Mouse (Mus musculus): ENCODE data around the gene Ankrd63.

The Ankrd63 gene

GRCm38 (mm10) chr2:118703913-118704730, at the start of gene Ankrd63:
Gene Ankrd63, minus strand, starts transcription at chr2:118703963.
- DNase-seq = no peak

- DNase-seq = no peak
These were observed 49.0 kb upstream of the Ankrd63 start for GRCm38 (mm10) chr2:118752792-118753108.

- DNase-seq = peak; percentile 50
These were observed 48.4 kb upstream of the Ankrd63 start for GRCm38 (mm10) chr2:118751896-118752791.

GRCm38 (mm10) chr2:118750476-118750875, 46.7 kb upstream of the Ankrd63 start:
- no peak for DNase-seq

- DNase-seq = no peak
These were observed 45.6 kb upstream of the Ankrd63 start for GRCm38 (mm10) chr2:118749341-118749884.

GRCm38 (mm10) chr2:118747301-118747960, 43.7 kb upstream of the Ankrd63 start:
- DNase-seq = no peak

- peak; percentile 33 for DNase-seq
These were observed 42.4 kb upstream of the Ankrd63 start for GRCm38 (mm10) chr2:118745915-118746901.

GRCm38 (mm10) chr2:118745232-118745884, 41.6 kb upstream of the Ankrd63 start, which contains the start of gene Inafm2:
Gene Inafm2, plus strand, starts transcription at chr2:118745758.
- peak; percentile 93 for DNase-seq

GRCm38 (mm10) chr2:118744621-118745020, 40.9 kb upstream of the Ankrd63 start:
- no peak for DNase-seq

GRCm38 (mm10) chr2:118743261-118743943, 39.6 kb upstream of the Ankrd63 start:
- peak; percentile 71 for DNase-seq

- DNase-seq = no peak
These were observed 37.4 kb upstream of the Ankrd63 start for GRCm38 (mm10) chr2:118741183-118741582.

- no peak for DNase-seq
These were observed 36.6 kb upstream of the Ankrd63 start for GRCm38 (mm10) chr2:118740341-118740740.

- DNase-seq = no peak
These were observed 29.6 kb upstream of the Ankrd63 start for GRCm38 (mm10) chr2:118733341-118733740.

GRCm38 (mm10) chr2:118731981-118732380, 28.2 kb upstream of the Ankrd63 start:
- no peak for DNase-seq

GRCm38 (mm10) chr2:118730622-118730915, 26.8 kb upstream of the Ankrd63 start:
- DNase-seq = peak; percentile 75

- no peak for DNase-seq
These were observed 26.3 kb upstream of the Ankrd63 start for GRCm38 (mm10) chr2:118729816-118730621.

- no peak for DNase-seq
These were observed 25.4 kb upstream of the Ankrd63 start for GRCm38 (mm10) chr2:118729194-118729593.

- no peak for DNase-seq
These were observed 24.6 kb upstream of the Ankrd63 start, which contains the start of gene Plcb2 for GRCm38 (mm10) chr2:118728337-118728736. Gene Plcb2, minus strand, starts transcription at chr2:118728438.

- DNase-seq = no peak
These were observed 24.1 kb upstream of the Ankrd63 start for GRCm38 (mm10) chr2:118727911-118728310.

GRCm38 (mm10) chr2:118726873-118727272, 23.1 kb upstream of the Ankrd63 start:
- no peak for DNase-seq

All from kidney, adult 9 months (tissue).